Comparison of ENCODE assay signal across 25 mouse cellular contexts in genomic region chr17:46071531-46071930, GRCm38 (mm10). TPM values are rescaled to one million over a fixed set of nuclear protein-coding genes. Genes with fewer than 3 reads are reported as not detected.
DNase-seq lines count a peak whose midpoint lies in the region; ATAC-seq and TF ChIP-seq lines count a peak whose summit lies in the region.
"Had no signal": no experiment of that assay in that cellular context is flagged by ENCODE, and none has a peak within 500 bp of the region (broad histone marks: within the 10 kb centered on the region; RNA-seq: fewer than 3 reads in every experiment).

No protein-coding gene starts in this region.

- no peaks in the 10 kb centered on the region for H3K27me3 ChIP-seq in limb, embryonic 15.5 days
- no peaks in the 10 kb centered on the region for H3K27me3 ChIP-seq in limb, embryonic 10.5 days (ENCODE audit: low read depth, poor library complexity, severe bottlenecking)
- H3K27me3 ChIP-seq in MEL (ENCODE audit: control insufficient read depth in 1 of 2, insufficient read depth in 2 of 2, low read length in 2 of 2): no peaks in the 10 kb centered on the region
- no peaks in the 10 kb centered on the region for H3K27me3 ChIP-seq in stomach, postnatal 0 days (ENCODE audit: control insufficient read depth, insufficient read depth, low read length)
- H3K27me3 ChIP-seq: embryonic facial prominence, embryonic 12.5 days; embryonic facial prominence, embryonic 15.5 days; heart, embryonic 12.5 days; heart, embryonic 15.5 days; hindbrain, embryonic 13.5 days had no signal

- no peak for TF ChIP-seq EP300 in MEL (IDR thresholded peaks at IDR 0.05; ENCODE audit: low read depth in 1 of 2, low read length in 2 of 2)
- no peak for TF ChIP-seq EP300 in stomach, postnatal 0 days (optimal IDR thresholded peaks at IDR 0.05)

- no peaks in the 10 kb centered on the region; the same call in 1 of the 2 replicates for H3K79me2 ChIP-seq in MEL (ENCODE audit: control insufficient read depth, insufficient read depth, low read length, poor library complexity)

- no peak for TF ChIP-seq CTCF in MEL (IDR thresholded peaks at IDR 0.05 in 2 of 3, conservative IDR thresholded peaks at IDR 0.05 in 1 of 3; ENCODE audit: control insufficient read depth in 1 of 3, insufficient read depth in 1 of 3, low read depth in 2 of 3, low read length in 3 of 3, poor library complexity in 1 of 3, severe bottlenecking in 1 of 3)
- no peak for TF ChIP-seq CTCF in stomach, postnatal 0 days (IDR thresholded peaks at IDR 0.05; ENCODE audit: low read depth)

- H3K4me1 ChIP-seq in limb, embryonic 15.5 days: peaks cover 24% of the 10 kb centered on the region
- peaks cover 38% of the 10 kb centered on the region for H3K4me1 ChIP-seq in limb, embryonic 10.5 days
- peaks cover 38 to 63% of the 10 kb centered on the region in 2 experiments for H3K4me1 ChIP-seq in MEL (ENCODE audit: control insufficient read depth in 1 of 2, insufficient read depth in 2 of 2, low read length in 2 of 2)
- H3K4me1 ChIP-seq in stomach, postnatal 0 days (replicated peaks; ENCODE audit: control insufficient read depth, insufficient read depth): 0 out of 2 replicates have a peak, but pooled peaks cover 2% of the 10 kb centered on the region

- no peak for ATAC-seq in limb, embryonic 15.5 days (ENCODE audit: insufficient number of reproducible peaks, low FRiP score, low TSS enrichment, low read depth)
- ATAC-seq in stomach, postnatal 0 days (ENCODE audit: low FRiP score, low TSS enrichment): no peak
- ATAC-seq: activated CD4-positive, CD25-positive, alpha-beta regulatory T cell, adult 4 months; forebrain, embryonic 14.5 days; hindbrain, embryonic 16.5 days had no signal

- TF ChIP-seq POLR2A in MEL (IDR thresholded peaks at IDR 0.05; ENCODE audit: control insufficient read depth in 1 of 2, insufficient read depth in 1 of 2, low read depth in 1 of 2, low read length in 2 of 2, poor library complexity in 1 of 2): no peak

- no peak overlapping the region for H3K9ac ChIP-seq in limb, embryonic 15.5 days
- no peak overlapping the region for H3K9ac ChIP-seq in MEL (ENCODE audit: control insufficient read depth, low read depth, low read length, poor library complexity, severe bottlenecking)
- no peak overlapping the region for H3K9ac ChIP-seq in stomach, postnatal 0 days (ENCODE audit: low read length)
- H3K9ac ChIP-seq: embryonic facial prominence, embryonic 12.5 days; embryonic facial prominence, embryonic 15.5 days; heart, embryonic 12.5 days; heart, embryonic 15.5 days; hindbrain, embryonic 13.5 days had no signal

- no peak overlapping the region for H3K4me3 ChIP-seq in limb, embryonic 15.5 days
- H3K4me3 ChIP-seq in limb, embryonic 10.5 days: no peak overlapping the region
- H3K4me3 ChIP-seq in MEL (ENCODE audit: control insufficient read depth in 1 of 2, insufficient read depth in 1 of 2, low read depth in 2 of 2, low read length in 2 of 2): no peak overlapping the region
- H3K4me3 ChIP-seq in stomach, postnatal 0 days (ENCODE audit: low read depth, low read length): no peak overlapping the region
- H3K4me3 ChIP-seq: embryonic facial prominence, embryonic 12.5 days; embryonic facial prominence, embryonic 15.5 days; heart, embryonic 12.5 days; heart, embryonic 15.5 days; hindbrain, embryonic 10.5 days; hindbrain, embryonic 13.5 days had no signal

- no peak for DNase-seq in limb, embryonic 10.5 days (ENCODE audit: low spot score)
- peak; percentile 45 for DNase-seq in 3T3-L1 (ENCODE audit: low read depth, low spot score)
- DNase-seq in MEL (ENCODE audit: low read depth, low spot score): peak; percentile 25
- no peak for DNase-seq in stomach, postnatal 0 days (ENCODE audit: low spot score)
- no peak for DNase-seq in layer of hippocampus, postnatal 36 days
- DNase-seq in spleen, adult 18-20 months: no peak
- DNase-seq: adrenal gland, adult 8-10 months; adrenal gland, postnatal 25 days; cerebellum, adult 18-20 months; cerebellum, adult 9-10 months; cerebellum, postnatal 14 days; gastrocnemius, postnatal 25 days; heart, adult 18-20 months; heart, postnatal 10 days; heart, postnatal 36 days had no signal

- no peaks in the 10 kb centered on the region for H3K36me3 ChIP-seq in limb, embryonic 15.5 days
- no peaks in the 10 kb centered on the region for H3K36me3 ChIP-seq in limb, embryonic 10.5 days
- H3K36me3 ChIP-seq in MEL (ENCODE audit: control insufficient read depth in 1 of 2, insufficient read depth in 2 of 2, low read length in 2 of 2): peaks cover 0 to 47% of the 10 kb centered on the region in 2 experiments; a peak in 2 of 4 replicates
- no peaks in the 10 kb centered on the region for H3K36me3 ChIP-seq in stomach, postnatal 0 days (ENCODE audit: control insufficient read depth, insufficient read depth, low read length)
- H3K36me3 ChIP-seq: embryonic facial prominence, embryonic 12.5 days; embryonic facial prominence, embryonic 15.5 days; heart, embryonic 12.5 days; heart, embryonic 15.5 days; hindbrain, embryonic 10.5 days; hindbrain, embryonic 13.5 days had no signal

- 0 out of 2 replicates have a peak overlapping the region, but pooled peaks have one; percentile 7 for H3K27ac ChIP-seq in limb, embryonic 15.5 days
- H3K27ac ChIP-seq in limb, embryonic 10.5 days: no peak overlapping the region
- peak overlapping the region; percentile 49 for H3K27ac ChIP-seq in MEL (ENCODE audit: control insufficient read depth, low read depth, low read length)
- 0 out of 2 replicates have a peak overlapping the region, but pooled peaks have one; percentile 18 for H3K27ac ChIP-seq in stomach, postnatal 0 days (replicated peaks)
- H3K27ac ChIP-seq: embryonic facial prominence, embryonic 12.5 days; embryonic facial prominence, embryonic 15.5 days; heart, embryonic 15.5 days; hindbrain, embryonic 10.5 days; hindbrain, embryonic 13.5 days had no signal

- TF ChIP-seq RAD21 in MEL (IDR thresholded peaks at IDR 0.05; ENCODE audit: low read depth, low read length): no peak

- WGBS in limb, embryonic 15.5 days: 75% methylated on average over 3 of the region's 3 CpGs
- WGBS in limb, embryonic 10.5 days: 89% methylated on average over 3 of the region's 3 CpGs
- WGBS in stomach, postnatal 0 days: 57% methylated on average over 3 of the region's 3 CpGs

- no peak overlapping the region for H3K4me2 ChIP-seq in limb, embryonic 15.5 days
- H3K4me2 ChIP-seq in stomach, postnatal 0 days (replicated peaks; ENCODE audit: low read depth): no peak overlapping the region
- H3K4me2 ChIP-seq: embryonic facial prominence, embryonic 12.5 days; embryonic facial prominence, embryonic 15.5 days; heart, embryonic 12.5 days; heart, embryonic 15.5 days; hindbrain, embryonic 13.5 days had no signal

- no peaks in the 10 kb centered on the region for H3K9me3 ChIP-seq in limb, embryonic 15.5 days
- H3K9me3 ChIP-seq in limb, embryonic 10.5 days (replicated peaks): no peaks in the 10 kb centered on the region
- H3K9me3 ChIP-seq in MEL (replicated peaks; ENCODE audit: insufficient read depth, low read length): no peaks in the 10 kb centered on the region
- no peaks in the 10 kb centered on the region for H3K9me3 ChIP-seq in stomach, postnatal 0 days (ENCODE audit: control insufficient read depth, low read length)
- H3K9me3 ChIP-seq: embryonic facial prominence, embryonic 12.5 days; embryonic facial prominence, embryonic 15.5 days; heart, embryonic 12.5 days; heart, embryonic 15.5 days; hindbrain, embryonic 10.5 days; hindbrain, embryonic 13.5 days had no signal

TF ChIP-seq in MEL, 35 proteins besides CTCF, POLR2A, EP300 and RAD21:
- TF ChIP-seq MXI1 (IDR thresholded peaks at IDR 0.05; ENCODE audit: low read depth, low read length) (no peak), POLR2AphosphoS5 (IDR thresholded peaks at IDR 0.05; ENCODE audit: borderline replicate concordance, low read depth, low read length) (no peak), MEF2A (IDR thresholded peaks at IDR 0.05; ENCODE audit: extremely low read depth, insufficient replicate concordance, low read depth, low read length, poor library complexity, severe bottlenecking) (no peak), ZNF384 (IDR thresholded peaks at IDR 0.05; ENCODE audit: low read depth, low read length) (no peak), ETS1 (IDR thresholded peaks at IDR 0.05; ENCODE audit: low read depth, low read length) (no peak), HCFC1 (IDR thresholded peaks at IDR 0.05; ENCODE audit: low read depth, low read length) (no peak), USF1 (IDR thresholded peaks at IDR 0.05; ENCODE audit: low read depth, low read length) (no peak), MYC (IDR thresholded peaks at IDR 0.05; ENCODE audit: low read depth, low read length) (no peak), CHD2 (IDR thresholded peaks at IDR 0.05; ENCODE audit: low read length) (no peak), ZMIZ1 (IDR thresholded peaks at IDR 0.05; ENCODE audit: low read depth, low read length) (no peak), E2F4 (IDR thresholded peaks at IDR 0.05; ENCODE audit: borderline replicate concordance, low read depth, low read length) (no peak)

RNA-seq across cellular contexts. Expression of gene Mrps18a, which starts 39.3 kb away (rescaled TPM):
- 126 and 132 TPM in 2 replicates for polyA plus RNA-seq in limb, embryonic 15.5 days (2015; fragmentation: Nextera tagmentation; extraction: Ambion mirVana)
- 184 and 192 TPM in 2 replicates for polyA plus RNA-seq in limb, embryonic 10.5 days (2016; fragmentation: Nextera tagmentation; extraction: Ambion mirVana)
- 177 and 181 TPM in 2 replicates for total RNA-seq in MEL (2012; rRNA removed)
- 100 to 1,000 TPM in 1 of 2 experiments, not detected in 1; 159 TPM for polyA plus RNA-seq in MEL (2012; ENCODE audit: insufficient read depth in 1 of 2, insufficient read length in 2 of 2, low read depth in 1 of 2, low replicate concordance in 2 of 2, missing spikeins in 1 of 2)
- polyA plus RNA-seq in stomach, postnatal 0 days (2015; fragmentation: Nextera tagmentation; extraction: Ambion mirVana): 94.9 and 99.0 TPM in 2 replicates
- 10 to 100 TPM; 81.0 to 83.8 TPM for total RNA-seq in layer of hippocampus, postnatal 36 days (2021)

RNA-seq across cellular contexts. Expression of gene Vegfa, which starts 39.4 kb away (rescaled TPM):
- 4.1 and 5.0 TPM in 2 replicates for polyA plus RNA-seq in limb, embryonic 15.5 days (2015; fragmentation: Nextera tagmentation; extraction: Ambion mirVana)
- polyA plus RNA-seq in limb, embryonic 10.5 days (2016; fragmentation: Nextera tagmentation; extraction: Ambion mirVana): 2.0 and 3.1 TPM in 2 replicates
- total RNA-seq in MEL (2012; rRNA removed): 16.1 and 39.4 TPM in 2 replicates
- 10 to 100 TPM in 1 of 2 experiments, not detected in 1; 38.6 TPM for polyA plus RNA-seq in MEL (2012; ENCODE audit: insufficient read depth in 1 of 2, insufficient read length in 2 of 2, low read depth in 1 of 2, low replicate concordance in 2 of 2, missing spikeins in 1 of 2)
- 2.4 and 3.1 TPM in 2 replicates for polyA plus RNA-seq in stomach, postnatal 0 days (2015; fragmentation: Nextera tagmentation; extraction: Ambion mirVana)
- 10 to 100 TPM; 68.1 to 99.0 TPM for total RNA-seq in layer of hippocampus, postnatal 36 days (2021)
- polyA plus RNA-seq: activated CD4-positive, CD25-positive, alpha-beta regulatory T cell, adult 4 months had no signal

Comparison
In these comparisons a context has a peak if more than half of its experiments do, and no peak if none do; other contexts are left out.
1. DNase-seq: peak in 3T3-L1 (single experiment) and MEL (single experiment); none in limb, embryonic 10.5 days (single experiment), stomach, postnatal 0 days (single experiment), layer of hippocampus, postnatal 36 days (0 of 2) and spleen, adult 18-20 months (0 of 2).